Mouse (Mus musculus) hindbrain, embryonic 13.5 days (tissue): ENCODE results near the gene Acox2. TPM values are rescaled to one million over a fixed set of nuclear protein-coding genes. Genes with fewer than 3 reads are reported as not detected.

Source experiments
- ATAC-seq: fragments of 200-750 bp; cut with Nextera tagmentation; 2 replicates; pipeline ENCODE4 v1.8.0; 2017; ENCODE audit warnings: moderate TSS enrichment; ENCODE audit not compliant: low FRiP score
- H3K27ac ChIP-seq: fragments of 300-500 bp; sonication (generic); 2 replicates; pipeline ENCODE4 v1.5.1; 2015; ENCODE audit warnings: inconsistent platforms, mild to moderate bottlenecking, moderate library complexity
- H3K27me3 ChIP-seq: fragments of 300-500 bp; sonication (generic); 2 replicates; pipeline ENCODE4 v1.6.1; 2015; ENCODE audit warnings: mild to moderate bottlenecking, inconsistent platforms
- H3K36me3 ChIP-seq: fragments of 300-500 bp; sonication (generic); 2 replicates; pipeline ENCODE4 v1.6.1; 2015; ENCODE audit warnings: mild to moderate bottlenecking, inconsistent platforms
- H3K4me1 ChIP-seq: fragments of 300-500 bp; sonication (generic); replicated peaks from 2 replicates; pipeline ENCODE4 v1.6.1; 2015; ENCODE audit warnings: inconsistent platforms
- H3K4me2 ChIP-seq: fragments of 300-500 bp; sonication (generic); 2 replicates; pipeline ENCODE4 v1.6.1; 2015; ENCODE audit warnings: inconsistent platforms, mild to moderate bottlenecking, moderate library complexity
- H3K4me3 ChIP-seq: fragments of 300-500 bp; sonication (generic); 2 replicates; pipeline ENCODE4 v1.5.1; 2015; ENCODE audit warnings: mild to moderate bottlenecking, inconsistent platforms
- H3K9ac ChIP-seq: fragments of 300-500 bp; sonication (generic); 2 replicates; pipeline ENCODE4 v1.6.1; 2015; ENCODE audit warnings: mild to moderate bottlenecking, inconsistent platforms
- H3K9me3 ChIP-seq: fragments of 300-500 bp; sonication (generic); 2 replicates; pipeline ENCODE4 v1.6.1; 2016; ENCODE audit warnings: inconsistent platforms
- WGBS: fragments of 180-500 bp; shearing (Covaris S2); methylation state at CpG from one replicate; pipeline ENCODE4 v1.1.7; 2015; 5-methylcytosine and 5-hydroxymethylcytosine counted together
- polyA plus RNA-seq: library from polyadenylated mRNA; unstranded; fragments of >200 nt; fragmentation: Nextera tagmentation; extraction: Ambion mirVana; gene quantifications from 2 replicates; pipeline ENCODE4 v1.2.1, GENCODE M21; 2015

Acox2 gene
- polyA plus RNA-seq, 1 experiment from 2014 or later, result not detected

GRCm38 (mm10) chr14:8243136-8243888 lies 15.8 kb downstream of the Acox2 start:
- Histone ChIP-seq H3K36me3 (no peaks in the 10 kb centered on the region), H3K4me3 (no peak overlapping the region), H3K27me3 (no peaks in the 10 kb centered on the region), H3K9me3 (no peaks in the 10 kb centered on the region), H3K4me2 (no peak overlapping the region), H3K27ac (no peak overlapping the region; the same call in 1 of the 2 replicates), H3K9ac (no peak overlapping the region), H3K4me1 (no peaks in the 10 kb centered on the region)
- no peak for ATAC-seq
- WGBS, result 74% methylated on average over 8 of the region's 8 CpGs

- no peaks in the 10 kb centered on the region for H3K9me3 ChIP-seq
- WGBS, result 62% methylated on average over 5 of the region's 5 CpGs
- H3K4me2 ChIP-seq, result no peak overlapping the region
- H3K27me3 ChIP-seq, result no peaks in the 10 kb centered on the region
- no peak overlapping the region for H3K4me3 ChIP-seq
- no peak overlapping the region for H3K27ac ChIP-seq
- H3K4me1 ChIP-seq, result no peaks in the 10 kb centered on the region
- no peak; the same call in 1 of the 2 replicates for ATAC-seq
- H3K36me3 ChIP-seq, result no peaks in the 10 kb centered on the region
- H3K9ac ChIP-seq, result no peak overlapping the region
Observed at GRCm38 (mm10) chr14:8242388-8242920, 16.7 kb downstream of the Acox2 start.

DNA sequence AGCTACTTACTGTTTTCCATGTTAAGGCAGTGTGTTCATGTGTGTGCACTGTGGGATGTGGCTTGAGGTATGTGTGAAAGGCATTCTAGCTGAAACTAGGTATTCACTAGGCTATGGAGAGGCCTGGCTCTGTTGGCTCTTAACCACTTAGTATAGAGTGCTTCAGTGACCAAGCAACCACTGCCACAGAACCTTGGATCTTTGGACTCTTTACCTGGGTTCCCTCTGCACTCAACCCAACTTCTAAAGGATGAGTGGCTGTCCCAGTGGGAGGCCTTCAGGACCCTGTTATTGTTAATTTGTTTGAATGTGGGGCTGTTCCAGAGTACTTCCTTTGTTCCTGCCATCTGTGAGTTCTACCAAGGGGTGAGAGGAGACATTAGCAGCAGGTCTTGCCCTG lies 17.3 kb downstream of the Acox2 start:
- Histone ChIP-seq H3K27ac (no peak overlapping the region), H3K36me3 (no peaks in the 10 kb centered on the region), H3K4me2 (no peak overlapping the region), H3K9me3 (no peaks in the 10 kb centered on the region), H3K27me3 (no peaks in the 10 kb centered on the region), H3K4me3 (no peak overlapping the region), H3K9ac (no peak overlapping the region), H3K4me1 (no peaks in the 10 kb centered on the region)
- ATAC-seq, result no peak

- no peak overlapping the region for H3K4me3 ChIP-seq
- no peaks in the 10 kb centered on the region for H3K36me3 ChIP-seq
- ATAC-seq, result no peak
- no peak overlapping the region for H3K9ac ChIP-seq
- no peaks in the 10 kb centered on the region for H3K27me3 ChIP-seq
- no peak overlapping the region for H3K4me2 ChIP-seq
- H3K27ac ChIP-seq, result no peak overlapping the region
- WGBS, result 77% methylated on average over 1 of the region's 1 CpGs
- H3K4me1 ChIP-seq, result no peaks in the 10 kb centered on the region
- no peaks in the 10 kb centered on the region for H3K9me3 ChIP-seq
Observed at GRCm38 (mm10) chr14:8233252-8233651, 25.9 kb downstream of the Acox2 start.

- Histone ChIP-seq H3K4me2 (no peak overlapping the region), H3K4me1 (no peaks in the 10 kb centered on the region), H3K9ac (no peak overlapping the region), H3K36me3 (no peaks in the 10 kb centered on the region), H3K9me3 (no peaks in the 10 kb centered on the region), H3K4me3 (no peak overlapping the region), H3K27me3 (no peaks in the 10 kb centered on the region), H3K27ac (no peak overlapping the region)
- ATAC-seq, result no peak
- 87% methylated on average over 6 of the region's 6 CpGs for WGBS
Observed at GRCm38 (mm10) chr14:8232155-8232910, 26.8 kb downstream of the Acox2 start.

DNA sequence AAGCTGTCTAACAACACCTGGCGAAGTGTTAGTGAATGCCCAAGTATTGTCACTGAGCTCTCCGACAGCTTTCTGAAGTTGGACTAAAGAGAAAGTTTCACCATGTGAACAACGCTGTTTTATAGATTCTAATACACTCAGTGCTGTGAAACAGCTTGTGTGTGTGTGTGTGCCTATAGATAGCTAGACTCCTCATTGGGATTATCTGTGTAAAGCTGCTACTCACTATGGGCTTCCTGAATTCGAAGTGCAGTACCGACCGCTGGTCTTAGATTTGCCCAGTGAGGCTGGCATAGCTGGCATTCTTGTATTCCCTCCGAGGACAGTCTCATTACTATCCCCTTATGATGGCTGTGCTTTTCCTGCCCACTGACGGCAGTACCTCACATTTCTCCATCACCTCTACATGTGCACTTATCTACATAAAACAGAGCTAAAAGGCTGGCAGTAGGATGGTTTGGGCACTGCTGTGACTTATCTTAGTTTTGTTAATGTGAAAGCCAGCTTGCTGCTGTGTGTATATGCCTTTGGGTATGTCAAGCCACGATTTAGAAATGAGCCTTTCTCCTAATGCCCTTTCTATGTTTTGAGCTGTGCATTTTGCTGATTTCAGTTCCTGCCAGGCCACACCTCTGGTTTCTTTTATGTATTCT lies 29.7 kb downstream of the Acox2 start:
- no peaks in the 10 kb centered on the region for H3K27me3 ChIP-seq
- H3K9me3 ChIP-seq, result no peaks in the 10 kb centered on the region
- H3K36me3 ChIP-seq, result no peaks in the 10 kb centered on the region
- ATAC-seq, result no peak
- no peak overlapping the region for H3K4me2 ChIP-seq
- H3K27ac ChIP-seq, result no peak overlapping the region
- no peak overlapping the region for H3K9ac ChIP-seq
- 90% methylated on average over 9 of the region's 9 CpGs for WGBS
- no peak overlapping the region for H3K4me3 ChIP-seq
- H3K4me1 ChIP-seq, result no peaks in the 10 kb centered on the region

- Histone ChIP-seq H3K36me3 (peaks cover 13% of the 10 kb centered on the region), H3K27ac (no peak overlapping the region), H3K27me3 (0 out of 2 replicates have a peak, but pooled peaks cover 3% of the 10 kb centered on the region), H3K4me3 (no peak overlapping the region), H3K9ac (no peak overlapping the region), H3K9me3 (no peaks in the 10 kb centered on the region), H3K4me2 (no peak overlapping the region), H3K4me1 (peaks cover 3% of the 10 kb centered on the region)
- 83% methylated on average over 2 of the region's 2 CpGs for WGBS
- no peak for ATAC-seq
Observed at GRCm38 (mm10) chr14:8224805-8225204, 34.3 kb downstream of the Acox2 start.

GRCm38 (mm10) chr14:8223506-8224293 lies 35.5 kb downstream of the Acox2 start:
- ATAC-seq, result no peak
- no peak overlapping the region for H3K4me2 ChIP-seq
- H3K9me3 ChIP-seq, result no peaks in the 10 kb centered on the region
- H3K4me3 ChIP-seq, result no peak overlapping the region
- H3K27me3 ChIP-seq, result 0 out of 2 replicates have a peak, but pooled peaks cover 6% of the 10 kb centered on the region
- peaks cover 13% of the 10 kb centered on the region for H3K4me1 ChIP-seq
- no peak overlapping the region for H3K9ac ChIP-seq
- H3K27ac ChIP-seq, result no peak overlapping the region
- peaks cover 13% of the 10 kb centered on the region for H3K36me3 ChIP-seq
- 91% methylated on average over 10 of the region's 10 CpGs for WGBS

- Histone ChIP-seq H3K27me3 (peaks cover 13% of the 10 kb centered on the region; the same call in 1 of the 2 replicates), H3K27ac (no peak overlapping the region), H3K4me1 (peaks cover 20% of the 10 kb centered on the region), H3K36me3 (peaks cover 13% of the 10 kb centered on the region), H3K4me2 (no peak overlapping the region), H3K4me3 (no peak overlapping the region), H3K9me3 (no peaks in the 10 kb centered on the region), H3K9ac (no peak overlapping the region)
- no peak for ATAC-seq
- WGBS, result 96% methylated on average over 16 of the region's 16 CpGs
Observed at GRCm38 (mm10) chr14:8222561-8222960, 36.6 kb downstream of the Acox2 start.

GRCm38 (mm10) chr14:8220912-8221311 lies 38.2 kb downstream of the Acox2 start:
- H3K4me3 ChIP-seq, result no peak overlapping the region
- peaks cover 26% of the 10 kb centered on the region for H3K4me1 ChIP-seq
- H3K36me3 ChIP-seq, result peaks cover 13% of the 10 kb centered on the region
- H3K4me2 ChIP-seq, result no peak overlapping the region
- ATAC-seq, result no peak
- WGBS, result 95% methylated on average over 2 of the region's 2 CpGs
- H3K9me3 ChIP-seq, result no peaks in the 10 kb centered on the region
- H3K27ac ChIP-seq, result no peak overlapping the region
- no peak overlapping the region for H3K9ac ChIP-seq
- peaks cover 29% of the 10 kb centered on the region for H3K27me3 ChIP-seq

GRCm38 (mm10) chr14:8220306-8220705 lies 38.8 kb downstream of the Acox2 start:
- Histone ChIP-seq H3K4me1 (peaks cover 33% of the 10 kb centered on the region), H3K9me3 (no peaks in the 10 kb centered on the region), H3K36me3 (peaks cover 13% of the 10 kb centered on the region), H3K9ac (no peak overlapping the region), H3K27me3 (peaks cover 32% of the 10 kb centered on the region), H3K27ac (no peak overlapping the region), H3K4me2 (no peak overlapping the region), H3K4me3 (no peak overlapping the region)
- no peak for ATAC-seq
- WGBS, result 60% methylated on average over 7 of the region's 7 CpGs
